Mouse (Mus musculus): ENCODE measurements around the gene Zmpste24. TPM values are rescaled to one million over a fixed set of nuclear protein-coding genes. Genes with fewer than 3 reads are reported as not detected.
A peak's percentile ranks its signal among the peaks of the same experiment; 100 is the strongest.

The Zmpste24 gene
- polyA plus RNA-seq, 1 experiment from 2014 or later = 38.8 TPM

GRCm38 (mm10) chr4:121025681-121026080, 72.4 kb downstream of the Zmpste24 start:
- Histone ChIP-seq H3K9ac (ENCODE audit: low read depth, low read length) (no peak overlapping the region), H3K4me3 (replicated peaks; ENCODE audit: low read depth, low read length) (no peak overlapping the region), H3K4me1 (replicated peaks; ENCODE audit: insufficient read depth, low read length) (no peaks in the 10 kb centered on the region), H3K9me3 (replicated peaks; ENCODE audit: low read length) (no peaks in the 10 kb centered on the region), H3K36me3 (ENCODE audit: insufficient read depth, low read length) (no peaks in the 10 kb centered on the region), H3K27ac (no peak overlapping the region), H3K27me3 (ENCODE audit: insufficient read depth, low read length) (no peaks in the 10 kb centered on the region), H3K4me2 (ENCODE audit: low read length) (no peak overlapping the region)
- DNase-seq (ENCODE audit: low spot score) (no peak), ATAC-seq (replicated peaks; ENCODE audit: low FRiP score, low read depth) (no peak)
- no peak for TF ChIP-seq CTCF (IDR thresholded peaks at IDR 0.05; ENCODE audit: low read depth)
- WGBS = 45% methylated on average over 2 of the region's 2 CpGs

GRCm38 (mm10) chr4:121023941-121024340, 74.1 kb downstream of the Zmpste24 start:
- H3K4me2 ChIP-seq (ENCODE audit: low read length) = no peak overlapping the region
- DNase-seq (ENCODE audit: low spot score) (peak; percentile 27), ATAC-seq (replicated peaks; ENCODE audit: low FRiP score, low read depth) (no peak)
- 85% methylated on average over 2 of the region's 2 CpGs for WGBS
- no peak for TF ChIP-seq CTCF (IDR thresholded peaks at IDR 0.05; ENCODE audit: low read depth)
- H3K4me1 ChIP-seq (replicated peaks; ENCODE audit: insufficient read depth, low read length) = no peaks in the 10 kb centered on the region
- no peaks in the 10 kb centered on the region for H3K27me3 ChIP-seq (ENCODE audit: insufficient read depth, low read length)
- no peaks in the 10 kb centered on the region for H3K36me3 ChIP-seq (ENCODE audit: insufficient read depth, low read length)
- H3K27ac ChIP-seq = no peak overlapping the region
- no peak overlapping the region for H3K9ac ChIP-seq (ENCODE audit: low read depth, low read length)
- no peak overlapping the region for H3K4me3 ChIP-seq (replicated peaks; ENCODE audit: low read depth, low read length)
- no peaks in the 10 kb centered on the region for H3K9me3 ChIP-seq (replicated peaks; ENCODE audit: low read length)

GRCm38 (mm10) chr4:121023464-121023863, 74.6 kb downstream of the Zmpste24 start:
- no peaks in the 10 kb centered on the region for H3K4me1 ChIP-seq (replicated peaks; ENCODE audit: insufficient read depth, low read length)
- no peaks in the 10 kb centered on the region for H3K9me3 ChIP-seq (replicated peaks; ENCODE audit: low read length)
- ATAC-seq (replicated peaks; ENCODE audit: low FRiP score, low read depth) = no peak
- no peak overlapping the region for H3K27ac ChIP-seq
- H3K27me3 ChIP-seq (ENCODE audit: insufficient read depth, low read length) = no peaks in the 10 kb centered on the region
- H3K36me3 ChIP-seq (ENCODE audit: insufficient read depth, low read length) = no peaks in the 10 kb centered on the region
- TF ChIP-seq CTCF (IDR thresholded peaks at IDR 0.05; ENCODE audit: low read depth) = no peak
- no peak overlapping the region for H3K9ac ChIP-seq (ENCODE audit: low read depth, low read length)
- 88% methylated on average over 7 of the region's 7 CpGs for WGBS
- no peak overlapping the region for H3K4me2 ChIP-seq (ENCODE audit: low read length)
- DNase-seq (ENCODE audit: low spot score) = no peak
- H3K4me3 ChIP-seq (replicated peaks; ENCODE audit: low read depth, low read length) = no peak overlapping the region

GRCm38 (mm10) chr4:121021911-121022310, 76.1 kb downstream of the Zmpste24 start:
- ATAC-seq (replicated peaks; ENCODE audit: low FRiP score, low read depth) = no peak
- no peaks in the 10 kb centered on the region for H3K9me3 ChIP-seq (replicated peaks; ENCODE audit: low read length)
- TF ChIP-seq CTCF (IDR thresholded peaks at IDR 0.05; ENCODE audit: low read depth) = no peak
- DNase-seq (ENCODE audit: low spot score) = peak; percentile 47
- no peak overlapping the region for H3K27ac ChIP-seq
- H3K27me3 ChIP-seq (ENCODE audit: insufficient read depth, low read length) = no peaks in the 10 kb centered on the region
- no peak overlapping the region for H3K9ac ChIP-seq (ENCODE audit: low read depth, low read length)
- H3K36me3 ChIP-seq (ENCODE audit: insufficient read depth, low read length) = no peaks in the 10 kb centered on the region
- H3K4me2 ChIP-seq (ENCODE audit: low read length) = no peak overlapping the region
- no peak overlapping the region for H3K4me3 ChIP-seq (replicated peaks; ENCODE audit: low read depth, low read length)
- no peaks in the 10 kb centered on the region for H3K4me1 ChIP-seq (replicated peaks; ENCODE audit: insufficient read depth, low read length)

GRCm38 (mm10) chr4:121020040-121020790, 77.8 kb downstream of the Zmpste24 start:
- WGBS = 63% methylated on average over 10 of the region's 10 CpGs
- ATAC-seq (replicated peaks; ENCODE audit: low FRiP score, low read depth) = no peak

GRCm38 (mm10) chr4:121018250-121018649, 79.8 kb downstream of the Zmpste24 start:
- no peaks in the 10 kb centered on the region for H3K36me3 ChIP-seq (ENCODE audit: insufficient read depth, low read length)
- H3K4me3 ChIP-seq (replicated peaks; ENCODE audit: low read depth, low read length) = no peak overlapping the region
- H3K4me2 ChIP-seq (ENCODE audit: low read length) = no peak overlapping the region
- TF ChIP-seq CTCF (IDR thresholded peaks at IDR 0.05; ENCODE audit: low read depth) = no peak
- H3K9me3 ChIP-seq (replicated peaks; ENCODE audit: low read length) = no peaks in the 10 kb centered on the region
- DNase-seq (ENCODE audit: low spot score) (no peak), ATAC-seq (replicated peaks; ENCODE audit: low FRiP score, low read depth) (no peak)
- H3K4me1 ChIP-seq (replicated peaks; ENCODE audit: insufficient read depth, low read length) = 0 out of 2 replicates have a peak, but pooled peaks cover 15% of the 10 kb centered on the region
- no peak overlapping the region for H3K9ac ChIP-seq (ENCODE audit: low read depth, low read length)
- no peaks in the 10 kb centered on the region for H3K27me3 ChIP-seq (ENCODE audit: insufficient read depth, low read length)
- H3K27ac ChIP-seq = no peak overlapping the region
- WGBS = 77% methylated on average over 3 of the region's 3 CpGs

More at GRCm38 (mm10) chr4:121020040-121020790, 77.8 kb downstream of the Zmpste24 start:
- H3K4me3 ChIP-seq (replicated peaks; ENCODE audit: low read depth, low read length) = no peak overlapping the region
- DNase-seq (ENCODE audit: low spot score) = no peak
- H3K4me1 ChIP-seq (replicated peaks; ENCODE audit: insufficient read depth, low read length) = 0 out of 2 replicates have a peak, but pooled peaks cover 7% of the 10 kb centered on the region
- no peaks in the 10 kb centered on the region for H3K36me3 ChIP-seq (ENCODE audit: insufficient read depth, low read length)
- no peak for TF ChIP-seq CTCF (IDR thresholded peaks at IDR 0.05; ENCODE audit: low read depth)
- H3K9ac ChIP-seq (ENCODE audit: low read depth, low read length) = no peak overlapping the region
- H3K4me2 ChIP-seq (ENCODE audit: low read length) = no peak overlapping the region
- H3K27ac ChIP-seq = no peak overlapping the region
- no peaks in the 10 kb centered on the region for H3K9me3 ChIP-seq (replicated peaks; ENCODE audit: low read length)
- no peaks in the 10 kb centered on the region for H3K27me3 ChIP-seq (ENCODE audit: insufficient read depth, low read length)

Measured in kidney, postnatal 0 days (tissue).